Comparison of ENCODE assay signal across 11 mouse cellular contexts in genomic region chr15:89175411-89176155, GRCm38 (mm10). TPM values are rescaled to one million over a fixed set of nuclear protein-coding genes. Genes with fewer than 3 reads are reported as not detected.
DNase-seq lines count a peak whose midpoint lies in the region; ATAC-seq and TF ChIP-seq lines count a peak whose summit lies in the region.
"Had no signal": no experiment of that assay in that cellular context is flagged by ENCODE, and none has a peak within 500 bp of the region (broad histone marks: within the 10 kb centered on the region; RNA-seq: fewer than 3 reads in every experiment).

No protein-coding gene starts in this region.

- no peaks in the 10 kb centered on the region for H3K9me3 ChIP-seq in kidney, embryonic 16.5 days (ENCODE audit: low read length)
- H3K9me3 ChIP-seq in kidney, embryonic 14.5 days (ENCODE audit: control insufficient read depth, low read length): no peaks in the 10 kb centered on the region
- H3K9me3 ChIP-seq in E14TG2a.4 (ENCODE audit: low read length): no peaks in the 10 kb centered on the region
- no peaks in the 10 kb centered on the region for H3K9me3 ChIP-seq in intestine, embryonic 15.5 days

- H3K36me3 ChIP-seq in kidney, embryonic 16.5 days (ENCODE audit: insufficient read depth, low read length): no peaks in the 10 kb centered on the region
- no peaks in the 10 kb centered on the region for H3K36me3 ChIP-seq in kidney, embryonic 14.5 days (ENCODE audit: control insufficient read depth, insufficient read depth, low read length)
- H3K36me3 ChIP-seq in E14TG2a.4 (ENCODE audit: insufficient read depth, low read length): peaks cover 18% of the 10 kb centered on the region
- no peaks in the 10 kb centered on the region for H3K36me3 ChIP-seq in intestine, embryonic 15.5 days

- no peak for ATAC-seq in kidney, embryonic 16.5 days (ENCODE audit: low FRiP score, low TSS enrichment)
- no peak for ATAC-seq in kidney, embryonic 14.5 days (ENCODE audit: low FRiP score, low TSS enrichment)
- no peak for ATAC-seq in intestine, embryonic 15.5 days

- peak overlapping the region; percentile 47 for H3K27ac ChIP-seq in kidney, embryonic 16.5 days (ENCODE audit: low read length)
- no peak overlapping the region for H3K27ac ChIP-seq in kidney, embryonic 14.5 days (ENCODE audit: low read depth, low read length)
- H3K27ac ChIP-seq in intestine, embryonic 15.5 days: peak overlapping the region; percentile 32; the same call in 1 of the 2 replicates

- peak; percentile 55 for DNase-seq in cerebellum, adult 9-10 months
- no peak for DNase-seq in cerebellum, postnatal 14 days
- no peak for DNase-seq in layer of hippocampus, postnatal 25 days (ENCODE audit: extremely low spot score in 1 of 2, low spot score in 1 of 2)
- DNase-seq in thymus, postnatal 14 days: no peak
- DNase-seq: right cerebral cortex, adult 18-20 months; thymus, adult 18-20 months had no signal

- peaks cover 86% of the 10 kb centered on the region for H3K4me1 ChIP-seq in kidney, embryonic 16.5 days (ENCODE audit: insufficient read depth, low read length)
- peaks cover 66% of the 10 kb centered on the region for H3K4me1 ChIP-seq in kidney, embryonic 14.5 days (ENCODE audit: control insufficient read depth, insufficient read depth, low read length)
- H3K4me1 ChIP-seq in E14TG2a.4 (replicated peaks; ENCODE audit: low read depth, low read length): peaks cover 96% of the 10 kb centered on the region
- H3K4me1 ChIP-seq in intestine, embryonic 15.5 days (replicated peaks): peaks cover 78% of the 10 kb centered on the region

- H3K9ac ChIP-seq in kidney, embryonic 16.5 days (replicated peaks; ENCODE audit: low read length): no peak overlapping the region
- no peak overlapping the region for H3K9ac ChIP-seq in kidney, embryonic 14.5 days (ENCODE audit: low read depth, low read length)
- H3K9ac ChIP-seq in intestine, embryonic 15.5 days: no peak overlapping the region

- 66% methylated on average over 13 of the region's 13 CpGs for WGBS in kidney, embryonic 16.5 days
- WGBS in kidney, embryonic 14.5 days: 80% methylated on average over 13 of the region's 13 CpGs
- WGBS in intestine, embryonic 15.5 days: 69% methylated on average over 13 of the region's 13 CpGs

- no peak overlapping the region for H3K4me2 ChIP-seq in kidney, embryonic 16.5 days (replicated peaks; ENCODE audit: low read depth, low read length)
- H3K4me2 ChIP-seq in kidney, embryonic 14.5 days (replicated peaks; ENCODE audit: low read depth, low read length): no peak overlapping the region
- peak overlapping the region; percentile 98 for H3K4me2 ChIP-seq in intestine, embryonic 15.5 days (replicated peaks)

- no peak overlapping the region for H3K4me3 ChIP-seq in kidney, embryonic 16.5 days (ENCODE audit: low read length)
- no peak overlapping the region for H3K4me3 ChIP-seq in kidney, embryonic 14.5 days (ENCODE audit: low read length)
- H3K4me3 ChIP-seq in E14TG2a.4 (replicated peaks; ENCODE audit: low read length): peak overlapping the region; percentile 51
- H3K4me3 ChIP-seq in intestine, embryonic 15.5 days (replicated peaks): no peak overlapping the region

- H3K27me3 ChIP-seq in kidney, embryonic 16.5 days (ENCODE audit: insufficient read depth, low read length): no peaks in the 10 kb centered on the region
- H3K27me3 ChIP-seq in kidney, embryonic 14.5 days (ENCODE audit: control insufficient read depth, insufficient read depth, low read length): no peaks in the 10 kb centered on the region
- H3K27me3 ChIP-seq in E14TG2a.4 (ENCODE audit: insufficient read depth, low read length): peaks cover 24% of the 10 kb centered on the region
- H3K27me3 ChIP-seq in intestine, embryonic 15.5 days (replicated peaks): no peaks in the 10 kb centered on the region

- no peak for TF ChIP-seq CTCF in E14TG2a.4 (conservative IDR thresholded peaks at IDR 0.05; ENCODE audit: low read length)

RNA-seq across cellular contexts. Expression of gene Plxnb2, which starts 5.0 kb away (rescaled TPM):
- 184 and 188 TPM in 2 replicates for polyA plus RNA-seq in kidney, embryonic 16.5 days (2015; fragmentation: Nextera tagmentation; extraction: Ambion mirVana)
- 124 and 165 TPM in 2 replicates for polyA plus RNA-seq in kidney, embryonic 14.5 days (2014; fragmentation: Nextera tagmentation; extraction: Ambion mirVana)
- polyA plus RNA-seq in intestine, embryonic 15.5 days (2015; fragmentation: Nextera tagmentation; extraction: Ambion mirVana): 107 and 118 TPM in 2 replicates
- 10 to 100 TPM; 50.0 to 56.5 TPM for total RNA-seq in layer of hippocampus, postnatal 25 days (2021)

RNA-seq across cellular contexts. Expression of gene Dennd6b, which starts 20.7 kb away (rescaled TPM):
- polyA plus RNA-seq in kidney, embryonic 16.5 days (2015; fragmentation: Nextera tagmentation; extraction: Ambion mirVana): 20.4 and 21.9 TPM in 2 replicates
- 15.8 and 16.6 TPM in 2 replicates for polyA plus RNA-seq in kidney, embryonic 14.5 days (2014; fragmentation: Nextera tagmentation; extraction: Ambion mirVana)
- polyA plus RNA-seq in intestine, embryonic 15.5 days (2015; fragmentation: Nextera tagmentation; extraction: Ambion mirVana): 12.1 and 13.1 TPM in 2 replicates
- 10 to 100 TPM; 33.3 to 42.0 TPM for total RNA-seq in layer of hippocampus, postnatal 25 days (2021)

RNA-seq across cellular contexts. Expression of gene Mapk11, which starts 26.2 kb away (rescaled TPM):
- 16.0 and 16.4 TPM in 2 replicates for polyA plus RNA-seq in kidney, embryonic 16.5 days (2015; fragmentation: Nextera tagmentation; extraction: Ambion mirVana)
- 8.4 and 14.8 TPM in 2 replicates for polyA plus RNA-seq in kidney, embryonic 14.5 days (2014; fragmentation: Nextera tagmentation; extraction: Ambion mirVana)
- polyA plus RNA-seq in intestine, embryonic 15.5 days (2015; fragmentation: Nextera tagmentation; extraction: Ambion mirVana): 5.8 and 6.0 TPM in 2 replicates
- total RNA-seq in layer of hippocampus, postnatal 25 days (2021): 10 to 100 TPM; 20.3 to 24.8 TPM
- total RNA-seq: megakaryocyte progenitor cell, adult 5-6 weeks had no signal

RNA-seq across cellular contexts. Expression of gene Mapk12, which starts 35.1 kb away (rescaled TPM):
- polyA plus RNA-seq in kidney, embryonic 16.5 days (2015; fragmentation: Nextera tagmentation; extraction: Ambion mirVana): 15.5 and 16.2 TPM in 2 replicates
- 20.8 and 23.4 TPM in 2 replicates for polyA plus RNA-seq in kidney, embryonic 14.5 days (2014; fragmentation: Nextera tagmentation; extraction: Ambion mirVana)
- 3.6 and 4.2 TPM in 2 replicates for polyA plus RNA-seq in intestine, embryonic 15.5 days (2015; fragmentation: Nextera tagmentation; extraction: Ambion mirVana)
- 1 to 10 TPM; 2.7 to 5.1 TPM for total RNA-seq in layer of hippocampus, postnatal 25 days (2021)

RNA-seq across cellular contexts. Expression of gene Ppp6r2, which starts 35.8 kb away (rescaled TPM):
- polyA plus RNA-seq in kidney, embryonic 16.5 days (2015; fragmentation: Nextera tagmentation; extraction: Ambion mirVana): 24.0 and 26.7 TPM in 2 replicates
- polyA plus RNA-seq in kidney, embryonic 14.5 days (2014; fragmentation: Nextera tagmentation; extraction: Ambion mirVana): 23.6 and 29.8 TPM in 2 replicates
- polyA plus RNA-seq in intestine, embryonic 15.5 days (2015; fragmentation: Nextera tagmentation; extraction: Ambion mirVana): 21.6 and 23.9 TPM in 2 replicates
- total RNA-seq in layer of hippocampus, postnatal 25 days (2021): 100 to 1,000 TPM; 164 to 166 TPM
